Mouse (Mus musculus): ENCODE data around the gene Ntn3.

Gene Ntn3

DNA sequence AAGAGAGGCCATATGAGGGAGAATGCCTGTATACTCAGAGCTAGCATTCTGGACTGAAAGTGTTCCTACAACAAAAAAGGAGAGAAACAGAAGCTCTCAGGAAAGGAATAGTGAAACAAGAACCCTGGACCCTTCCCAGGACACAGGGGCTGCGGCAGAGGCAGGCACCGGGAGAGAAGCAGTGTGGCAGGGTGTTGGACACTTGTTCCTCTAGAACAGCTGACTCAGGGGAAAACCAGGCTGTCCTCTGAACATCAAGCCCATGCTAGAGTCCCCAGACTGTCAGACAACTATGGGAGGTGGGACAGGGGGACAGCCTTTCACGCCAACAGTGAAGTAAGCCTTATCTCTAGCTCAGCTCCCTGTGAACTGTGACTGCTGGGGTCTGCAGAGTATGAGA is 1.3 kb upstream of the Ntn3 start:
- DNase-seq = no peak

GRCm38 (mm10) chr17:24209916-24210240 is 547 bp upstream of the Ntn3 start:
- no peak for DNase-seq

DNA sequence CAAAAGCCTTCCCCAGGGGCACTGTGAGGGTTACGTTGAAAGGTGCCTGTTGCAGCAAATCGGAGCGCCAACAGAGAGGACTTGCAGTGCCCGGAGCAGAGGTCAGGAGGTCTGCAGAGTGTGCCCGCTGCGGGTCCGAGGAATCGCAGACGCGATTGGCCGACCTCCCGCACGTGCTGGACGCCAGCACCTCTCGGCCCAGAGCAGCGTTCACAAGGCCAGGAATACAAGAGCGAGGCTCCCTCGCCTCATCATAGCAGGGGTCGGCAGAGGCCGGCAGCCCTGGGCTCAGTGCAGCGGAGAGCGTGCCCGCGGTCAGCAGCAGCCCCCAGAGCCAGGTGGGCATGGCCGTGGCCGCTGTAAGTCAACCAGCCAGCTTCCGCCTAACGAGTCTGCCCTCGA is 689 bp downstream of the Ntn3 start:
- no peak for DNase-seq

- DNase-seq = no peak
Observed at GRCm38 (mm10) chr17:24207768-24208640, 1.3 kb downstream of the Ntn3 start.

DNA sequence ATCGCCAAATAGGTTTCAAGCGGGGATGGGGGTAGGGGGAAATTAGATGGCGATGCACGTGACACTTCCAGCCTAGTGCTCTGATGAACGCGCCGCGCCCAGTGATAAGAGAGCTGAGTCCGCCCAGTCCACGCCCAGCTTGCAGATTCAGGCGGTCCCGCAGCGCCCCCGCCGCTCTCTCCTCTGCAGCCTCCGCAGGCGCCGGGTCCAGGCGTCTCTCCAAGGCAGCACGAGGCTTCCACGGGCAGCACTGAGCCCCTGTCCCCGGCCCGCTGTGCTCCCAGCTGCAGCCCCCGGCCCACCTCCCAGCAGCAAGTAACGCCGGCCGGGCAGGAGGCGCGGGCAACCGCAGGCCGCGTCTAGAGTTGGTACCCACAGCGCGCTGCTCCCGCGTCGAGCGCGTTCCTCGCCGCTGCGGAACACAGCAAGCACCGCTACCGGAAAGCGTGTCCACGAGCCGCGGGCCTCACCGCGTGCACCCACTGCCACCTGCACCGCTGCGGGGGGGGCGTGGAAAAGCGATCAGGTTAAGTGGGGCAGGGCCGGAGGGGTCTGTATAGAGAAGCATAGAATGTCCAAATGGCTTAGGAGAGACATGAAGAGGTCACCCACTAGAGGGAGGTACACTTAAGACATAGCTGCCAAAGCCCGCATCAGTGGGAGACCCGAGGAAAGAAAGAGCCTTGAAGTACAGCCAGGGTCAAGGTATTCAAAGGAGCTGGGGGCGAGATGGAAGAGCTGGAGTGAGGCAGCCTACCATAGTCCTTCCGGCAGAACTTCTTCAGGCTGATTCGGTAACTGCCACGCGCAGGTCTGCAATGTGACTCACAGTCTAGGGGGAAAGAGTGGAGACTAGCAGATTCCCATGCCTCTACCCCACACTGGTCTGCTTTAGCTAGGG is 2.6 kb downstream of the Ntn3 start:
- DNase-seq = peak; percentile 64 to 72

DNA sequence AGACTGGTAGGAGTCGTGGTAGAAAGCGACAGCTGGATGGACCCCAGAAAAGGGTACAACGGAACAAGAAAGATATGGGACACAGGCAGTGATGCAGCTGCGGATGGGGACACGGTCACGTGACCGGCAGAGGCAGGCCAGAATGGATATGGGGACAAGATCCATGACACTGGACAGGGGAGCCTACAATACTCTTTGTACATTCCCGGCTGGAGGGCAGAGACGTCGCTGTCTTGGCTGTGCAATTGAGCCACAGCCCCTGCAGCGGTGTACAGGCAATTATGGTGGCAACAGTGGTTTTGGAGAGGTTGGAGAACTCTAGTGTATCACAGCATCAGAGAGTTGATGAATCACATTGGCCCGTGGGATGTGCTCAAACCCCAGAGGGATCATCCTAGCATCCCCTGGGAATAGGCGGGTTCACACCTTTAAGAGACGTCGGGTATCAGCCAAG is 3.4 kb downstream of the Ntn3 start:
- DNase-seq = peak in 1 of 2 experiments; percentile 65

- peak; percentile 93 to 95 for DNase-seq
Observed at GRCm38 (mm10) chr17:24205284-24205888, 3.9 kb downstream of the Ntn3 start, which contains the start of gene Tbc1d24. Tbc1d24 (minus strand) TSS chr17:24205562.

- DNase-seq = no peak
Observed at GRCm38 (mm10) chr17:24204846-24205245, 4.5 kb downstream of the Ntn3 start.

DNA sequence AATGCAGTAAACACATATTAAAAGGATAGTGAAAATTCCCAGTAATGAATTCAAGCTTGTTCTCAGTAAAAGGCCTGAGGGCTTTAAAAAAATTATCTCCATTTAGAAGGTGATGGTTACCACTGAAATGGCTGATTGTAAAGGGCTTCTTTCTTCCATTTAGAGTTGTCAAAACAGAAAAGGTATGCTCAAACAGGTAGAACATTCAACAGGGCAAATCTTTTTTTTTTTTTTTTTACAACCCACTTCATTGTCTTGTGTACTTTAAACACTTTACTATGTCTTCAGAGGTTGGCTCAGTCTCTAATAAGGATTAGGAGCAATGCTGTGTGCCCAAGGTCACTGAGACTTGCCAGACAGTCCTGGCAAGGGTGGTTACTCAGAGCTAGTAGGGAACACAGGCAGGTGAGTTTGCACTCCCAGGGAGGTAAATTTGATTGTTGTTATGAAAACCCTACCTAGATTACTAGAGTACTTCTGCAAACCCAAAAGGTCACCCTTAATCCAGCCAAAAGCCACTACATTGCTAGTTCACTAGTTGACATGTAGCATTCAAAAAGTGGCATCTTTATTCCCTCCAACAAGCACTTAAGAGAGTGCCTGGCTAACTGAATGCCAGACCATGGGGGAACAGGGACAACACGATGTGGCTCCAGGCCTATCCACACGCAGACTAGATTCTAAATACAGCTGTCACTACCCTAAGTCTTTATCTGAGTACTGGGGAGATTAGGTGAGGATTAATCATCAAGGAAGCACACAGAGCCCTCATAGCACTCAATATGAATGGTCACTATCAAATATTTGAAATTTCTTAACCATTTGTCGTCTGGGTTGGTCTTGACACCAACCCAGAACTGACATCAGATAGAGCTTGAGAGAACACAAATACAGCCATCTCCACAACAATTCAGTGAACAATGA is 5.5 kb downstream of the Ntn3 start:
- no peak for DNase-seq

- DNase-seq = no peak
Observed at GRCm38 (mm10) chr17:24203068-24203467, 6.3 kb downstream of the Ntn3 start.

- no peak for DNase-seq
Observed at GRCm38 (mm10) chr17:24201092-24201491, 8.2 kb downstream of the Ntn3 start.

DNA sequence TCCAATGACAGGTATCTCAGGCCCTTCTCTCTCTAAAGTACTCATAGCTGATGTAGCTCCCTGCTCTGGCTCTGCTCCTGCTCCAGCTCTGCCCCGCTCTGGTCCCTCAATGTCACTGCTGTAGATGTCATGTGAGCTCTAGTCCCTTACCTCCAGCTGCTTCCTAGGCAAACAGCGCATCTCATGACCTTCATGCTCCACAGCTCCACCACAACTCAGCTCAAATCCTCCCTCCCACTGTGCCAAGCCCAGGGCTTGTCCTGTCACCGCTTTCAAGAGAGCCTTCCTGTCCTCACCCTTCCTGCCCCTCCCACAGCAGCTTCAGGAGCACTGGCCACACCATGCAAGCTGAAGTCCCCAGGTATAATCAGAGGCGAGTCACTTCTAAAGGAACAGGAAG is 9.6 kb downstream of the Ntn3 start:
- no peak for DNase-seq

- DNase-seq = no peak
Observed at GRCm38 (mm10) chr17:24199252-24199651, 10.1 kb downstream of the Ntn3 start.

DNA sequence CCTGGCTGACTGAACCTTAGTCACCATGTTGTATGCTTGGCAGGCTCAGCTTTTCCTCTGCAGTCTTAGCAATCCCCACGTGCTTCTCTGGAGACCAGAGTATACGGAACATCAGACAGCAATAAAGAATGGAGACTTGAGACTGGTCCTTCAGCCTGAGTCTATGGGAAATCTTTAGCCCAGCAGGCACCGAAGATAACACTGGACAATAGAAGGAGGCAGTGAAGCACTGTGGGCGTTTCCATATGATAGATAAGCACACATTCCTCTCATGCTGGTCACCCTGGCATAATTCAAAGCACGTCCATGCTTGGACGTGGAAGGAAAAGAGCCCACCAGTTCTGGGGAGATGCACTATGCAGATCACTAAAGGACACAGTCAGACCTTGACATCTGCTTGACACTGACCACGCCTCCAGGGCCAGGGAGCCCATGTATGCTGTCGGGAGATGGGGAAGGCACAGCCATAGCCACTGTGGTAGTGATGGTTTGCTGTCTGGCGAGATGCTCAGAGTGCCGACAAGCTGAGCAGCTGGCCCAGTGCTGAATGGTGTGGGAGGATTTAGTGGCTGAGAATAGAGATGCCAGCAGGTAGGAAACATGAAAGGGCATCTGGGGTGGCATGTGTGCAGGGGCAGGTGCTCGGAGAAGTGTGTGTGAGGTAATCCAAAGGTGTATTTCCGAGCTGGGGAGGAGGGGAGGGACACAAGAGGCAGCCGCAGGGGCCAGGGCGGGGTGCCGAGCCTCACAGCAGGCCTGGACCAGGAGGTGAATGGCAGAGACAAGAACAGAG is 12.1 kb downstream of the Ntn3 start:
- no peak for DNase-seq

DNA sequence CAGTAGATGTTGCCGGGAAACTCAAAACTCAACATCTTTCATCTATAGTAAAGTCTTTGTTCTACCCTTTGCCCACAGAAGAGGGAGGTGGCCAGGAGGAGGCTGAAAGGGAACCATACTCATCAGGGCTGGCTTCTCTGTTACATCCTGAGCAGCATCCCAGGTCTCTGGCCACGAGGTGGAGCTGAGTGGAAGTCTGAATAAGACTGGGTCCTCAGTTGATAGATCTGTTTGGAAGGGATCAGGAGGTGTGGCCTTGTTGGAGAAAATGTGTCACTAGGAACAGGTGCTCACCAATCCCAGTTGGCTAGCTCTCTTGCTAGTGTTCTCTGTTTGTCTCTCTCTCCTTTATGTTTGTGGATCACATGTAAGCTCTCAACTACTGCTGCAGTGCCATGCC is 14.0 kb downstream of the Ntn3 start:
- DNase-seq = no peak

DNA sequence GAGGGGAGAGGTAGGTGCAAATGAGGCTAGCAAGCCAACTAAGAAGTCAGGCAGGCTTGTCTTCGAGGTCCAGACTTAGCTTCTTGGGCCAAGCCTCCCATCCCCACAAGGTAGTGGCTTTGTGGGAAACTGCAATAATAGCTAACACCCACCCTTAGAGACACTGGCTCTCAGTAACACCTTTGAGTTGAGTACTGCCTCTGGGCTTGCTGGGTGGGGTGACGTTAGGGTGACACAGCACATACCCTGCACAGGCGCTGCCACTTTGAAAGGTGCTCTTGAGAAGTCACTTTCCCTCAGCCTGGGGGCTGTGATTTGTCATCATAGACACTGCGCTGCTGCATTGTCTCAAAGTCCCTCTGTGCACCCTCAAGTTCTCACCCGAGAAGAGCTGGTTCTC is 15.6 kb downstream of the Ntn3 start:
- DNase-seq = no peak

GRCm38 (mm10) chr17:24193268-24193667 is 16.1 kb downstream of the Ntn3 start:
- no peak for DNase-seq

- DNase-seq = no peak
Observed at GRCm38 (mm10) chr17:24192848-24193247, 16.5 kb downstream of the Ntn3 start.

DNA sequence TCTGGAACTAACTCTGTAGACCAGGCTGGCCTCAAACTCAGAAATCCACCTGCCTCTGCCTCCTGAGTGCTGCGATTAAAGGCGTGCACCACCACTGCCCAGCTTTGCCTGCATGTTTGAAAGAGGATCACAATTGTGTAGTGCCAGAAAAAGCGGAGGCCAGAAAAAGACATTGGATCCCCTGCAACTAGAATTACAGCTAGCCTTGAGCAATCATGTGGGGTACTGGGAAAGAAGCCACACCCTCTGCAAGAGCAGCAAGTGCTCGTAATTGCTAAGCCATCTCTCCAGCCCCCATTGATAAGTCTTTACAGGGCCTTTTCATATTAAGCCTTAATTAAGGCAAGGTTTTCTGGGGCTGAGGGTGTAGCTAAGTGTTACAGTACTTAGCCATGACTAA is 17.9 kb downstream of the Ntn3 start:
- no peak for DNase-seq

GRCm38 (mm10) chr17:24190934-24191333 is 18.4 kb downstream of the Ntn3 start:
- no peak for DNase-seq

- no peak for DNase-seq
Observed at GRCm38 (mm10) chr17:24174259-24174658, 35.1 kb downstream of the Ntn3 start.
